Mouse (Mus musculus) CH12.LX (cell line): ENCODE measurements around the gene Dtx3. TPM values are rescaled to one million over a fixed set of nuclear protein-coding genes. Genes with fewer than 3 reads are reported as not detected.

Source experiments
- DNase-seq: peaks from one replicate; pipeline ENCODE4 v3.0.0-alpha.2; 2013; ENCODE audit errors: extremely low read depth
- H3K27ac ChIP-seq: 2 replicates; pipeline ENCODE4 v1.5.1; 2012; ENCODE audit warnings: low read depth, mild to moderate bottlenecking, control low read depth, moderate library complexity; ENCODE audit not compliant: insufficient read depth
- H3K27me3 ChIP-seq: replicated peaks from 2 replicates; pipeline ENCODE3; 2012; ENCODE audit warnings: inconsistent platforms
- H3K36me3 ChIP-seq, 2 experiments: replicated peaks in 1 of 2; 2 replicates each; pipeline versions ENCODE3 to v1.6.1; 2012; ENCODE audit warnings: inconsistent platforms in 1 of 2, low read length in 1 of 2, mild to moderate bottlenecking in 1 of 2, mixed read lengths in 1 of 2, moderate library complexity in 1 of 2; ENCODE audit not compliant: control insufficient read depth in 1 of 2, insufficient read depth in 1 of 2
- H3K4me1 ChIP-seq, 2 experiments: 2 replicates each; pipeline ENCODE4 v1.6.1; 2012; ENCODE audit warnings: inconsistent platforms in 1 of 2, moderate library complexity in 1 of 2; ENCODE audit not compliant: insufficient read depth in 2 of 2, control insufficient read depth in 1 of 2
- H3K4me2 ChIP-seq: 2 replicates; pipeline ENCODE4 v1.6.1; 2012; ENCODE audit warnings: low read depth, mild to moderate bottlenecking, control low read depth; ENCODE audit not compliant: poor library complexity, insufficient read depth, severe bottlenecking
- H3K4me3 ChIP-seq, 3 experiments: fragments of 150-350 bp in 1 of 3; sonication (generic) in 1 of 3; replicated peaks in 1 of 3; 2 replicates each; pipeline versions ENCODE3 to v1.5.1; 2011 to 2012; ENCODE audit warnings: low read depth in 2 of 3, low read length in 2 of 3, mild to moderate bottlenecking in 2 of 3, moderate library complexity in 2 of 3, control low read depth in 1 of 3, improper control_type of control experiment in 1 of 3, inconsistent platforms in 1 of 3, mixed read lengths in 1 of 3; ENCODE audit not compliant: poor library complexity in 1 of 3
- H3K79me2 ChIP-seq: replicated peaks from 2 replicates; pipeline ENCODE4 v1.6.1; 2012; ENCODE audit warnings: mild to moderate bottlenecking, moderate library complexity; ENCODE audit not compliant: control insufficient read depth, poor library complexity, insufficient read depth, severe bottlenecking; ENCODE audit errors: extremely low read depth
- H3K9ac ChIP-seq: 2 replicates; pipeline ENCODE4 v1.6.1; 2012; ENCODE audit warnings: low read depth, mild to moderate bottlenecking, control low read depth, moderate library complexity; ENCODE audit not compliant: insufficient read depth
- H3K9me3 ChIP-seq: replicated peaks from 2 replicates; pipeline ENCODE3; 2012; ENCODE audit warnings: low read length, inconsistent platforms, mixed read lengths
- CHD1 ChIP-seq: IDR thresholded peaks from 2 replicates; pipeline ENCODE4 v1.6.1; 2012; ENCODE audit warnings: low read depth, low read length, improper control_type of control experiment, inconsistent platforms
- CHD2 ChIP-seq: IDR thresholded peaks from 2 replicates; pipeline ENCODE4 v1.6.1; 2011; ENCODE audit warnings: low read length, improper control_type of control experiment
- CTCF ChIP-seq, 2 experiments: IDR thresholded peaks in 1 of 2; conservative IDR thresholded peaks in 1 of 2; 2 replicates each; pipeline ENCODE4 v1.5.1; 2011 to 2012; ENCODE audit warnings: low read depth in 2 of 2, low read length in 2 of 2, improper control_type of control experiment in 1 of 2, inconsistent platforms in 1 of 2, mild to moderate bottlenecking in 1 of 2, moderate library complexity in 1 of 2
- E2F4 ChIP-seq: IDR thresholded peaks from 2 replicates; pipeline ENCODE4 v1.6.1; 2011; ENCODE audit warnings: low read depth, low read length, improper control_type of control experiment; ENCODE audit not compliant: insufficient replicate concordance
- EP300 ChIP-seq: IDR thresholded peaks from 2 replicates; pipeline ENCODE4 v1.6.1; 2011; ENCODE audit warnings: low read length, improper control_type of control experiment
- ETS1 ChIP-seq: conservative IDR thresholded peaks from 2 replicates; pipeline ENCODE4 v1.6.1; 2012; ENCODE audit warnings: low read depth, mild to moderate bottlenecking, inconsistent platforms, low read length, improper control_type of control experiment, moderate library complexity
- HCFC1 ChIP-seq: IDR thresholded peaks from 2 replicates; pipeline ENCODE4 v1.6.1; 2012; ENCODE audit warnings: low read depth, mild to moderate bottlenecking, inconsistent platforms, low read length, improper control_type of control experiment
- IRF4 ChIP-seq: IDR thresholded peaks from 2 replicates; pipeline ENCODE4 v1.6.1; 2014; ENCODE audit warnings: low read depth, mild to moderate bottlenecking, inconsistent platforms, low read length, improper control_type of control experiment
- JUN ChIP-seq: IDR thresholded peaks from 2 replicates; pipeline ENCODE4 v1.6.1; 2011; ENCODE audit warnings: low read depth, mild to moderate bottlenecking, low read length, improper control_type of control experiment, moderate library complexity; ENCODE audit not compliant: insufficient read depth
- JUND ChIP-seq: conservative IDR thresholded peaks from 2 replicates; pipeline ENCODE4 v1.6.1; 2011; ENCODE audit warnings: low read depth, low read length, improper control_type of control experiment
- MAFK ChIP-seq: IDR thresholded peaks from 2 replicates; pipeline ENCODE4 v1.6.1; 2011; ENCODE audit warnings: low read length, improper control_type of control experiment; ENCODE audit not compliant: insufficient replicate concordance
- MYC ChIP-seq: IDR thresholded peaks from 2 replicates; pipeline ENCODE4 v1.6.1; 2011; ENCODE audit warnings: low read depth, mild to moderate bottlenecking, improper control_type of control experiment, low read length
- NELFE ChIP-seq: IDR thresholded peaks from 2 replicates; pipeline ENCODE4 v1.6.1; 2011; ENCODE audit warnings: low read depth, low read length, improper control_type of control experiment
- NRF1 ChIP-seq: IDR thresholded peaks from 2 replicates; pipeline ENCODE4 v1.6.1; 2014; ENCODE audit warnings: low read depth, mild to moderate bottlenecking, inconsistent platforms, low read length, improper control_type of control experiment, moderate library complexity
- PAX5 ChIP-seq: IDR thresholded peaks from 2 replicates; pipeline ENCODE4 v1.6.1; 2012; ENCODE audit warnings: low read length, inconsistent platforms, mixed read lengths
- POLR2AphosphoS2 ChIP-seq: IDR thresholded peaks from 2 replicates; pipeline ENCODE4 v1.6.1; 2011; ENCODE audit warnings: low read depth, low read length, improper control_type of control experiment
- RCOR1 ChIP-seq: conservative IDR thresholded peaks from 2 replicates; pipeline ENCODE4 v1.6.1; 2012; ENCODE audit warnings: low read depth, mild to moderate bottlenecking, inconsistent platforms, low read length, improper control_type of control experiment
- SIN3A ChIP-seq: IDR thresholded peaks from 2 replicates; pipeline ENCODE4 v1.6.1; 2012; ENCODE audit warnings: low read length, improper control_type of control experiment, inconsistent platforms
- TBP ChIP-seq: conservative IDR thresholded peaks from 2 replicates; pipeline ENCODE4 v1.6.1; 2011; ENCODE audit warnings: low read depth, low read length, improper control_type of control experiment
- TCF12 ChIP-seq: IDR thresholded peaks from 2 replicates; pipeline ENCODE4 v1.6.1; 2014; ENCODE audit warnings: low read depth, mild to moderate bottlenecking, inconsistent platforms, low read length, improper control_type of control experiment
- UBTF ChIP-seq: IDR thresholded peaks from 2 replicates; pipeline ENCODE4 v1.6.1; 2012; ENCODE audit warnings: low read depth, mild to moderate bottlenecking, inconsistent platforms, low read length, improper control_type of control experiment, moderate library complexity
- USF2 ChIP-seq: conservative IDR thresholded peaks from 2 replicates; pipeline ENCODE4 v1.6.1; 2011; ENCODE audit warnings: low read depth, low read length, improper control_type of control experiment
- ZKSCAN1 ChIP-seq: IDR thresholded peaks from 2 replicates; pipeline ENCODE4 v1.6.1; 2012; ENCODE audit warnings: low read depth, inconsistent platforms, low read length, improper control_type of control experiment, borderline replicate concordance
- ZNF384 ChIP-seq: IDR thresholded peaks from 2 replicates; pipeline ENCODE4 v1.6.1; 2012; ENCODE audit warnings: low read depth, low read length, improper control_type of control experiment, inconsistent platforms
- dilution Hi-C: fragments of 300-500 bp; cut with MboI; formaldehyde crosslinking; loops from 2 replicates; pipeline ENCODE4 v1.14.3; 2020; ENCODE audit warnings: low sequenced_read_pairs; ENCODE audit not compliant: extremely low pct_unique_long_range_greater_than_20kb, extremely low pct_ligation_motif_present
- in situ Hi-C: fragments of 300-500 bp; cut with MboI; formaldehyde crosslinking; loops from 3 replicates; pipeline ENCODE4 v1.14.3; 2019; ENCODE audit warnings: low sequenced_read_pairs, low pct_ligation_motif_present, low pct_unique_long_range_greater_than_20kb, mixed read lengths
- polyA plus RNA-seq: library from polyadenylated mRNA; unstranded; fragments of >175 nt; gene quantifications from 2 replicates; pipeline ENCODE4 v1.2.1, GENCODE M21; 2012; ENCODE audit warnings: low read depth; ENCODE audit not compliant: insufficient read length
- total RNA-seq, 2 experiments: library from RNA; depleted of rRNA; stranded (reverse); fragments of 300-350 nt in 1 of 2; fragments of >200 nt in 1 of 2; gene quantifications; 2 replicates each; pipeline ENCODE4 v1.2.3; 2012 to 2014

Dtx3 gene
- total and polyA plus RNA-seq, 3 experiments, result 18.9 to 51.2 (median 27.6) TPM

- TF ChIP-seq POLR2AphosphoS2 (no peak), CTCF (conservative IDR thresholded peaks at IDR 0.05 in 1 of 2, IDR thresholded peaks at IDR 0.05 in 1 of 2; ENCODE audit: low read depth in 2 of 2, low read length in 2 of 2) (no peak)
- peaks cover 0 to 5% of the 10 kb centered on the region in 2 experiments; a peak in 1 of 4 replicates for H3K4me1 ChIP-seq
- no peak overlapping the region for H3K4me2 ChIP-seq
- DNase-seq, result no peak
- in situ Hi-C loops, result no loop called here
- no peak overlapping the region for H3K4me3 ChIP-seq
- H3K9me3 ChIP-seq, result peaks cover 7% of the 10 kb centered on the region
- no peak overlapping the region for H3K9ac ChIP-seq
- H3K27ac ChIP-seq, result no peak overlapping the region
- H3K36me3 ChIP-seq, result no peaks in the 10 kb centered on the region
- dilution Hi-C loops, result no loop called here
- H3K27me3 ChIP-seq, result no peaks in the 10 kb centered on the region
- H3K79me2 ChIP-seq, result no peaks in the 10 kb centered on the region
Observed at GRCm38 (mm10) chr10:127216456-127216855, 20.9 kb upstream of the Dtx3 start.

- Histone ChIP-seq H3K27ac (no peak overlapping the region), H3K36me3 (peaks cover 0 to 6% of the 10 kb centered on the region in 2 experiments), H3K4me1 (peaks cover 7 to 19% of the 10 kb centered on the region in 2 experiments), H3K9ac (no peak overlapping the region), H3K4me3 (no peak overlapping the region), H3K9me3 (peaks cover 4% of the 10 kb centered on the region), H3K79me2 (peaks cover 8% of the 10 kb centered on the region; the same call in 1 of the 2 replicates), H3K27me3 (no peaks in the 10 kb centered on the region), H3K4me2 (no peak overlapping the region)
- in situ Hi-C loops (no loop called here), dilution Hi-C loops (no loop called here)
- DNase-seq, result no peak
- no peak for TF ChIP-seq CHD1
- no peak for TF ChIP-seq SIN3A
- TF ChIP-seq ZKSCAN1, result no peak
- no peak for TF ChIP-seq RCOR1
- no peak for TF ChIP-seq CHD2
- TF ChIP-seq JUN, result no peak
- no peak for TF ChIP-seq NELFE
- TF ChIP-seq TCF12, result no peak
- no peak for TF ChIP-seq UBTF
- no peak for TF ChIP-seq PAX5
- TF ChIP-seq IRF4, result no peak
Observed at GRCm38 (mm10) chr10:127214422-127214803, 18.9 kb upstream of the Dtx3 start.

- dilution Hi-C loops, result no loop called here
Observed at GRCm38 (mm10) chr10:127213704-127214421, 18.3 kb upstream of the Dtx3 start.

More at GRCm38 (mm10) chr10:127213704-127214421, 18.3 kb upstream of the Dtx3 start:
- peaks cover 8% of the 10 kb centered on the region; the same call in 1 of the 2 replicates for H3K79me2 ChIP-seq
- in situ Hi-C loops, result no loop called here
- no peak for TF ChIP-seq E2F4
- no peak for TF ChIP-seq ZNF384
- TF ChIP-seq JUN, result no peak
- no peak for TF ChIP-seq TBP
- no peak for TF ChIP-seq SIN3A
- no peak for TF ChIP-seq CTCF (conservative IDR thresholded peaks at IDR 0.05 in 1 of 2, IDR thresholded peaks at IDR 0.05 in 1 of 2; ENCODE audit: low read depth in 2 of 2, low read length in 2 of 2)
- TF ChIP-seq NRF1, result no peak
- no peak for TF ChIP-seq USF2
- no peak for TF ChIP-seq POLR2AphosphoS2
- no peak for TF ChIP-seq PAX5
- no peak for TF ChIP-seq EP300
- TF ChIP-seq CHD1, result no peak
- no peak for TF ChIP-seq MYC
- no peak for TF ChIP-seq MAFK
- TF ChIP-seq HCFC1, result no peak
- no peak for TF ChIP-seq ZKSCAN1
- TF ChIP-seq ETS1, result no peak
- no peak for TF ChIP-seq JUND
- TF ChIP-seq, all 38 proteins: peak for 0
- H3K4me2 ChIP-seq, result no peak overlapping the region
- no peaks in the 10 kb centered on the region for H3K27me3 ChIP-seq
- H3K36me3 ChIP-seq, result peaks cover under 1 to 11% of the 10 kb centered on the region in 2 experiments
- no peak for DNase-seq
- peaks cover 7 to 21% of the 10 kb centered on the region in 2 experiments for H3K4me1 ChIP-seq
- no peak overlapping the region for H3K27ac ChIP-seq
- H3K4me3 ChIP-seq, result no peak overlapping the region
- no peak overlapping the region for H3K9ac ChIP-seq
- H3K9me3 ChIP-seq, result peaks cover 2% of the 10 kb centered on the region
